Mouse (Mus musculus): Measurements from ENCODE around the gene Scfd2.

GRCm38 (mm10) chr5:74511686-74512085 is 19.9 kb downstream of the Scfd2 start:
- TF ChIP-seq CTCF (IDR thresholded peaks at IDR 0.05; ENCODE audit: low read depth) = no peak
- no peak for TF ChIP-seq EP300 (optimal IDR thresholded peaks at IDR 0.05)

Data from stomach, postnatal 0 days (tissue).